Mouse (Mus musculus) Muller cell, postnatal 12 days (primary cell): ENCODE measurements around the gene Rps15.
"Not testable (repeated sequence)": the region's sequence is repeated elsewhere in the genome, so short reads cannot be mapped to it uniquely, and the experiment has no call there.

Source experiments
- DNase-seq: peaks from one replicate; pipeline ENCODE4 v3.0.0-alpha.2; 2015; ENCODE audit errors: inconsistent ontology term

Rps15 gene

GRCm38 (mm10) chr10:80292251-80293146 lies at the start of gene Rps15:
Gene Rps15, plus strand, starts transcription at chr10:80292453.
- peak; percentile 97 for DNase-seq

GRCm38 (mm10) chr10:80242607-80243006 lies 49.6 kb upstream of the Rps15 start:
- DNase-seq, result no peak

DNA sequence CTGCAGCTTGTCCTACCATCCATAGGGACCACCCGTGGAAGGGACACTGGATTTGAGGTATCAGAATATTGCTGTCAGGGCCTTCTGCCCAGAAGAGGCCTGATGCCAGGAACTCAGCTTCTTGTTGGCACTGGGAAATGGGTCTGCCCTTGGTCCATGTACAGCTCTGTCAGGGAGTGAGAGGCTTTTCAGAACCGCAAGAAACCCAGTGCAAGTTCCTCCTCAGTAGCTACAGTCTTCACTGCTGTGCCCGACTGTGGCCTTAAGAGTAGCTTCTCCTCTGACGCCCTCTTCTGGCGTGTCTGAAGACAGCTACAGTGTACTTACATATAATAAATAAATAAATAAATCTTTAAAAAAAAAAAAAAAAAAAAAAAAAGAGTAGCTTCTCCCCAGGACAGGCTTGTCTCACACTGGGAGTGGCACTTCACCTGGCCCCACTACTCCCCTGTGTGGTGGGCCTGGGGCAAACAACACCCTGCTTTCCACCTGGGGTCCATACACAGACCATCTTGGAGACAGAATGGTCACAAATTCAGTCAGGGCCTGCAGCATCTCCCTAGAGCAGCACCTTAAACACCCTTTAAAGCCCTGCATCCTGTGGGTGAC lies 47.4 kb upstream of the Rps15 start:
- no peak for DNase-seq

DNA sequence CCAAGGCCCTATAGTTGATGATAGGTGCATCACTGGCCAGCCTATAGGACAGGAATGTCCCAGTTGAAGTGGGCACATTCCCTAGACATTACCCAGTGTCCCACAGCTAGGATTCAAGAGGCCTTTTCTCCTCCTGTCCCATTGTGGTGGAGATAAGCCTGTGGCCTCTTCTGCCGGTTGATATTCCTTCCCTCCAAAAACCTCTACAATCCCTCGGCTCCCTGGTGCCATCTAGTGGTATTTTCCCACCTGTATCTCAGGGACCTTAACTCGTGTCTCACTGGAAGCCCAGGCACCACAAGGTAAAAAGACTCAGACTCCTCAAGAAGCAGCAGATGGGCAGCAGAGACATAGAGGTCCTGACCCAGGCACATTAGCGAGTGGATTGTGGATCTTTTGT lies 46.7 kb upstream of the Rps15 start:
- DNase-seq, result peak; percentile 63

GRCm38 (mm10) chr10:80247849-80248248 lies 44.4 kb upstream of the Rps15 start:
- DNase-seq, result peak; percentile 27

DNA sequence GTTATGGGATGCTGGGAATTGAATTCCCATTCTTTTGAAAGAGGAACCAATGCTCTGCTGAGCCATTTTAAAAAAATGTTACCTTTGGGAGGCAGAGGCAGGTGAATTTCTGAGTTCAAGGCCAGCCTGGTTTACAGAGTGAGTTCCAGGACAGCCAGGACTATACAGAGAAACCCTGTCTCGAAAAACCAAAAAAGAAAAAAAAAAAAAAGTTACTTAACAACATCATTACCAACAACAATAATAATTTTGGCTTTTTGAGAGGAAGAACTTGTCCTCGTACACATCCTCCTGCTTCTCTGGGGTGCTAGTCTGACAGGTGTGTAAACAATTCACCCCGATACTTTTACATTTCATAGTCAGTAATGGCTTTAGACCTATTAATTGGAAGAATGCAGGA lies 43.8 kb upstream of the Rps15 start:
- DNase-seq, result not testable (repeated sequence)

DNA sequence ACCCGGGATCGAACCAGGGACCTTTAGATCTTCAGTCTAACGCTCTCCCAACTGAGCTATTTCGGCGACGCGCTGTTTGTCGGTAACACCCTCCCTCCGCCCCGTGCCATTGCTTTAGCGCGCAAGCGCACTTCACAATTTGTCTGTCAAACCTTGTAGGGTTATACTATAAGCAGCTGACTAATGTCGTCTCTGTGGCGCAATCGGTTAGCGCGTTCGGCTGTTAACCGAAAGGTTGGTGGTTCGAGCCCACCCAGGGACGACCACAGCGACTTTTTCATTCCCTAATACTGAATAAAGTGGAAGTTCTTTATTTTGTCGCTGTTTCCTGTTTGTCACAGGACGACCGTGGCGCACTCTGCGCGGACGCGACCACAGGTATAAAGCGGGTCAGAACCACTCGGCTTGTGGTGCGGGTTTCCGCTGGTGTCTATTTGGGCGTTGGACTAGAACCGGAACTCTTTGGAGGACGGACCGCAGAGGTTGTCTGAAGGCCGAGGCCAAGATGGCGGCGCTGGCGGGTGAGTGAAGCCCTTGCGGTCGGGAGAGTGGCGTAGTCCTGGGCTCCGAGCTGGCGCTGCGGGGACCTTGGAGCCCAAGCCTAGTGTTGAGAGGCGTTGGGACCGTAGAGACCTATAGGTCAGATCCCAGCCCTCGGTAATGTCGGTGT lies 43.1 kb upstream of the Rps15 start, which contains the start of gene Ndufs7:
TSS of gene Ndufs7 (plus strand) at position 151 of the 670 bp plus-strand sequence.
- DNase-seq, result peak; percentile 94

- DNase-seq, result no peak
These were observed 42.2 kb upstream of the Rps15 start for GRCm38 (mm10) chr10:80250059-80250458.

GRCm38 (mm10) chr10:80250573-80250972 lies 41.7 kb upstream of the Rps15 start:
- DNase-seq, result no peak

DNA sequence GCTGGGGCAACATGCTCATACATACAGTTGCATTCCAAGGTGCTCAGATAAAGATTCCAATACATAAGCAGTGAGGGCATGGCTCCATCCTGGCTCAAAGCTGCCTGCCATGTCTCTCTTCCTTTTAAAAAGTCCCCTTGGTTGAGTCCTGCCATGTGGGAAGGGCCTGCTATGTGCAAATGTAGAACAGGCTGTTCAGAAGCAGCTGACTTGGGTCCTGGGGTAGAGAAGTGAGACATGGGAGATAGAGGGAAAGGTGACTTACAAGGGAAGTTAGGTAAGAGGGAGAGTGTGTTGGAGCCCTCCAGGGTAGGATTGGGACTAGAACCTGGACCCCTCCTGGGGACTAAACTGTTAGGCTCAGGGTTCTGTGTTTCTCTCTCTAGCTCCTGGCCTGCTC lies 40.2 kb upstream of the Rps15 start:
- no peak for DNase-seq

- no peak for DNase-seq
These were observed 39.6 kb upstream of the Rps15 start for GRCm38 (mm10) chr10:80252493-80253274.

DNA sequence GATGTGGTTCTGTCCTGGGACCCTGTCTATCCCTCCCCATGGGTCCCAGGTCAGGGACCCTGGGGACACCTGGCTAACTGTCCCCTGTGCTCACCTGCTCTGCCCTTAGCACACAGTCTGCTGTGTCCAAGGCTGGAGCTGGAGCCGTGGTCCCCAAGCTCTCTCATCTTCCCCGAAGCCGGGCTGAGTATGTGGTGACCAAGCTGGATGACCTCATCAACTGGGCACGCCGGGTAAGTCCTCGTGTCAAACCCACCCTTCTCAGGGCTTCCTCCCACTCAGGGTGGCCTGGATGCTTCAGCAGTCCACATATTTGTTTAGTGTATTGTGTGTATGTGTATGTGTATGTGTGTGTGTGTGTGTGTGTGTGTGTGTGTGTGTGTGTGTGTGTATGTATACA lies 38.7 kb upstream of the Rps15 start:
- DNase-seq, result no peak

DNA sequence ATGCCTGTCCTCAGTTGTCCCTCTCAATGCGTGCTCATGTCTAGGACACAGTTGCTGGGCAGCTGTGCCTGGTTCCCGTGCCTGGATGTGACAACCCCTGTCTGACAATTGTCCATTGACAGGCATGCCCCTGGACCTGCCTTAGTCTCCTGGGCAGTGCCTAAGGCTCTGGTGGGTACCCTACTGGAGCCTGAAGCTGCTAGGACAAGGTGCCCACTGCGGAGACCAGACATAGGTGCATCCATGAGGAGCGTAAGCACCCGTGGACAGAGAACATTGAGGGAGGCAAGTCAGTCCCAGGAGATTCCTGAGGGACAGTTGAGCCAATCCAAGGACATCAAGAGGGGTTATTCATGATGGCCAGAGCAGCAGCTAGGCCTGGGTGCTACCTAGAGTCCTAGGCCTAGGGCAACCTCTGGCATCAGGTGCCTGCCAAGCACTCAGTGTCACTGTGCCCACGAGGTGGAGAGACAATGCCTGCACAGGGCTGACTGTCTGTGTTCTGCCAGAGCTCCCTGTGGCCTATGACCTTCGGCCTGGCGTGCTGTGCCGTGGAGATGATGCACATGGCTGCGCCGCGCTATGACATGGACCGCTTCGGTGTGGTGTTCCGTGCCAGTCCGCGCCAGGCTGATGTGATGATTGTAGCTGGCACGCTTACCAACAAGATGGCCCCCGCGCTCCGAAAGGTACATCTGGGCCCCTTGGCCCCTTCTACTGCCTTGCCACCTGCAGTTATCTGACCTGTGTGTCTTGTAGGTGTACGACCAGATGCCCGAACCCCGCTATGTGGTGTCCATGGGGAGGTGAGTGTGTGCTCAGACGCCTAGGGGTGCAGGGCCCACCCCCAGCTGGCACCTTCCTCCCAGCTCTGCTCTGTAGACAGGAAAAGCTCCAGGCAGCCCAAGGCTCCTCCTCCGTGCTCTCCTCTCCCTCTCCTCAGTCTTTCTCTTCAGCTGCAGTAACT lies 37.6 kb upstream of the Rps15 start:
- no peak for DNase-seq

DNA sequence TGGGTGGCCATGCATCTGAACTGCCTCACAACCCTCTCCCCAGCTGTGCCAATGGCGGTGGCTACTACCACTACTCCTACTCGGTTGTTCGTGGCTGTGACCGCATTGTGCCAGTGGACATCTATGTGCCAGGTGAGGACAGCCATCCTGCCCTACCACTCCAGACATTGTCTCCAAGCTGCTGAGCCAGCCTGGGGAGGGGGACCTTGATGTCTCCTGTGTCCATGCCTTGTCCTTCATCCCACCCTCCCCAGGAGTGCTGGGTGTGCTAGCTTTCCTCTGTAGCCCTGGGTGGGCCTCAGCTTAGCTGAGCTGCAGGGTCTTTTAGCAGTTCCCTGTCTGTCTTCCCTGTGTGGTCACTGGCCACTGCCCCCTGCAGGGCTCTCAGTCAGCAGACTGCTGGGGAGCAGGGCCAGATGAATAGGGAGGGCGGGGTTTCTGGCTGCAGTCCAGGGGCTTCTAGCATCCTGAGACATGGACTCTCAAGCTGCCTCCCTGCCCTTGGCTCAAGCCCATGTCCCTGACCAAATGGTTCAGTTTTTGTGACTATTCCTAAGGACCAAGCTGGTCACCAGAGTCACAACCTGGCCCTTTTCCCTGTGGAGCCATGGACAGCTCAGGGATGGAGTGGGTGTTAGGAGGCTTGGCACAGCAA lies 36.2 kb upstream of the Rps15 start:
- DNase-seq, result no peak

DNA sequence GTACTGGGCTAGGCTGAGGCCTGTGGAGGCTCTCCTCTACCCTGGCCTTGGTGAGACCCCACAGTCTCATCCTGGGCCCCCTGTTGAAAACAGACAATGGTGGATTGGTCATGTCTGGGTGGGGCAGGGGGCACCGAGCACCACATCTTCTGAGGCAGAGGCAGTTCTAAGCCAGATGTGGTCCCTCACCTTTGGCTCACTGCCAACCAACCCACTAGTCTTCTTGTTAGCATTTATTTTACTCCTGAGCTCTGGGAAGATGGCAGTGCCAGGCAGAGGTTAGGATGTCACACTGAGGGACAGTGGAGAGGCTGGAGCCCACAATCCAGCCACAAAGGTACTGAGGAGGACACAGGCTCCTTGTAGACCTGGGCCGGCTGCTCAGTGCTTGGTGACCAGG lies 34.3 kb upstream of the Rps15 start:
- DNase-seq, result no peak

- no peak for DNase-seq
These were observed 33.3 kb upstream of the Rps15 start for GRCm38 (mm10) chr10:80258752-80259462.

- DNase-seq, result no peak
These were observed 32.8 kb upstream of the Rps15 start for GRCm38 (mm10) chr10:80259463-80259805.

DNA sequence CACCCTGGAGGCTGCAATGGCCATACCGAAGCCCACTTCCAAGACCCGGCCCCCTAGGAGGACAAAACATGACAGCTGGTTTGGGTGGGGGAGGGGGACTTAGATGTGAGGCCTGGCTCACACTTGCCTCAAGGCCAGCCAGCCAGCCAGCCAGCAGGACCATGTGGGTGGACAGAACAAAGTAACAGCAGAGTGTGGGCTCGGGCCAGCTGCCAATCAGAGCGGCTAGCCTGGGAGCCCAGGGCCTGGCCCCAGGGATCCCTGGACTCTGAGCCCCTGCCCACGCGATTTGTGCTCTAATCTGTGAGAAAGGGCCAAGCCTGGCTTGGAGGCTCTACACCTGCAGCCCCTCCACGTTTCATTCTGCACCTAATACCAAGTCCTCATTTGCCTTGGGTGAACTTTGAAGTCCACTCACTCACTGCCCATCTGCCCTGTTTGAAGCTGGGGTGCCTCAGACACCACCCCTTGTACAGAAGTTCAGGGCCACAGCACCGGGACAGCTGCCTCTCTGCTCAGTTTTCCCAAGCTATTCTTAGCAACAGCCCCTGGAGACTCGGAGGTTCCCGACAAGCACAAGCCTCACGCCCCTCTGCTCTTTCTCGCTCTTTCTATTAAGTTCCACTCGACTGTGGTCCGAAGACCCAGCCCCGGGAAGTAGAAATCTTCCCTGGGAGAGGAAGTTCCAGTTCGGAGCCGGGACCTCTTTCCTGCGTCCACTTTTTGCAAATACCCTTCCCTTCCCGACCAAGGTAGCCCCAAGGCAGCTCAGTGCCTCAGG lies 32.2 kb upstream of the Rps15 start:
- peak; percentile 88 for DNase-seq
